Mouse (Mus musculus): ENCODE measurements at regions not wholly inside any gene's neighbourhood (a gene's known extent, or its start where the extent isn't known, plus 50 kb on each side); places are given as distances from the start of the nearest gene placed in this dataset.

- intact Hi-C loops (cut with DNase I) = no loop called here
- no peak for DNase-seq
Measured at GRCm38 (mm10) chr2:170220443-170220842, 72.5 kb upstream of the Zfp217 start.

- DNase-seq = peak; percentile 35
- intact Hi-C loops (cut with DNase I) = no loop called here
Measured at GRCm38 (mm10) chr2:170219611-170220401, 71.9 kb upstream of the Zfp217 start.

- no peak for DNase-seq
- intact Hi-C loops (cut with DNase I) = no loop called here
Measured at GRCm38 (mm10) chr2:170219161-170219581, 71.3 kb upstream of the Zfp217 start.

GRCm38 (mm10) chr2:170218230-170219044 is 70.5 kb upstream of the Zfp217 start:
- intact Hi-C loops (cut with DNase I) = no loop called here
- DNase-seq = peak; percentile 82

- intact Hi-C loops (cut with DNase I) = no loop called here
- no peak for DNase-seq
Measured at GRCm38 (mm10) chr2:170216311-170216710, 68.4 kb upstream of the Zfp217 start.

- intact Hi-C loops (cut with DNase I) = no loop called here
- no peak for DNase-seq
Measured at GRCm38 (mm10) chr2:170209121-170209520, 61.2 kb upstream of the Zfp217 start.

- DNase-seq = no peak
- intact Hi-C loops (cut with DNase I) = no loop called here
Measured at GRCm38 (mm10) chr2:170207878-170208277, 60.0 kb upstream of the Zfp217 start.

GRCm38 (mm10) chr2:170207395-170207794 is 59.5 kb upstream of the Zfp217 start:
- intact Hi-C loops (cut with DNase I) = no loop called here

GRCm38 (mm10) chr2:170206870-170207269 is 59.0 kb upstream of the Zfp217 start:
- intact Hi-C loops (cut with DNase I) = no loop called here
- no peak for DNase-seq

More at GRCm38 (mm10) chr2:170207395-170207794, 59.5 kb upstream of the Zfp217 start:
- DNase-seq = no peak

GRCm38 (mm10) chr2:170206442-170206754 is 58.5 kb upstream of the Zfp217 start:
- DNase-seq = no peak
- intact Hi-C loops (cut with DNase I) = no loop called here

- no peak for DNase-seq
- intact Hi-C loops (cut with DNase I) = no loop called here
Measured at GRCm38 (mm10) chr2:170205591-170206441, 57.9 kb upstream of the Zfp217 start.

- intact Hi-C loops (cut with DNase I) = no loop called here
- no peak for DNase-seq
Measured at GRCm38 (mm10) chr2:170204768-170205514, 57.0 kb upstream of the Zfp217 start.

- no peak for DNase-seq
- intact Hi-C loops (cut with DNase I) = no loop called here
Measured at GRCm38 (mm10) chr2:170203496-170203895, 55.6 kb upstream of the Zfp217 start.

GRCm38 (mm10) chr2:170201816-170202371 is 54.0 kb upstream of the Zfp217 start:
- intact Hi-C loops (cut with DNase I) = no loop called here
- no peak for DNase-seq
